Mouse (Mus musculus) midbrain, embryonic 14.5 days (tissue): ENCODE results near the gene Klf16. TPM values are rescaled to one million over a fixed set of nuclear protein-coding genes. Genes with fewer than 3 reads are reported as not detected.

Source experiments
- ATAC-seq: fragments of 200-750 bp; cut with Nextera tagmentation; 2 replicates; pipeline ENCODE4 v1.8.0; 2017; ENCODE audit warnings: moderate number of reproducible peaks, moderate library complexity; ENCODE audit not compliant: low FRiP score, low TSS enrichment
- DNase-seq: peaks from one replicate; pipeline ENCODE4 v3.0.0-alpha.2; 2015
- H3K27ac ChIP-seq: fragments of 300-500 bp; sonication (generic); replicated peaks from 2 replicates; pipeline ENCODE4 v1.5.1; 2014; ENCODE audit warnings: mild to moderate bottlenecking, low read depth, low read length, moderate library complexity
- H3K27me3 ChIP-seq: fragments of 300-500 bp; sonication (generic); 2 replicates; pipeline ENCODE4 v1.6.1; 2014; ENCODE audit warnings: low read length, control low read depth, mixed read lengths; ENCODE audit not compliant: control insufficient read depth, insufficient read depth
- H3K36me3 ChIP-seq: fragments of 300-500 bp; sonication (generic); 2 replicates; pipeline ENCODE4 v1.6.1; 2014; ENCODE audit warnings: low read length, control low read depth; ENCODE audit not compliant: control insufficient read depth, insufficient read depth
- H3K4me1 ChIP-seq: fragments of 300-500 bp; sonication (generic); 2 replicates; pipeline ENCODE4 v1.6.1; 2014; ENCODE audit warnings: mild to moderate bottlenecking, antibody characterized with exemption, low read length, control low read depth; ENCODE audit not compliant: control insufficient read depth, insufficient read depth
- H3K4me2 ChIP-seq: fragments of 300-500 bp; sonication (generic); 2 replicates; pipeline ENCODE4 v1.6.1; 2014; ENCODE audit warnings: mild to moderate bottlenecking, low read length, moderate library complexity
- H3K4me3 ChIP-seq: fragments of 300-500 bp; sonication (generic); replicated peaks from 2 replicates; pipeline ENCODE4 v1.5.1; 2014; ENCODE audit warnings: low read depth, low read length
- H3K9ac ChIP-seq: fragments of 300-500 bp; sonication (generic); replicated peaks from 2 replicates; pipeline ENCODE4 v1.6.1; 2014; ENCODE audit warnings: mild to moderate bottlenecking, low read length, moderate library complexity
- H3K9me3 ChIP-seq: fragments of 300-500 bp; sonication (generic); 2 replicates; pipeline ENCODE4 v1.6.1; 2016; ENCODE audit warnings: low read length, control low read depth, mixed read lengths; ENCODE audit not compliant: control insufficient read depth
- WGBS: fragments of 180-500 bp; shearing (Covaris S2); extraction: QIAGEN DNeasy Blood & Tissue Kit; methylation state at CpG from one replicate; pipeline ENCODE4 v1.1.7; 2014; 5-methylcytosine and 5-hydroxymethylcytosine counted together
- polyA plus RNA-seq: library from polyadenylated mRNA; unstranded; fragments of >200 nt; fragmentation: Nextera tagmentation; extraction: Ambion mirVana; gene quantifications from 2 replicates; pipeline ENCODE4 v1.2.1, GENCODE M21; 2014

Klf16 gene
- polyA plus RNA-seq, 1 experiment from 2014 or later: 5.0 TPM

DNA sequence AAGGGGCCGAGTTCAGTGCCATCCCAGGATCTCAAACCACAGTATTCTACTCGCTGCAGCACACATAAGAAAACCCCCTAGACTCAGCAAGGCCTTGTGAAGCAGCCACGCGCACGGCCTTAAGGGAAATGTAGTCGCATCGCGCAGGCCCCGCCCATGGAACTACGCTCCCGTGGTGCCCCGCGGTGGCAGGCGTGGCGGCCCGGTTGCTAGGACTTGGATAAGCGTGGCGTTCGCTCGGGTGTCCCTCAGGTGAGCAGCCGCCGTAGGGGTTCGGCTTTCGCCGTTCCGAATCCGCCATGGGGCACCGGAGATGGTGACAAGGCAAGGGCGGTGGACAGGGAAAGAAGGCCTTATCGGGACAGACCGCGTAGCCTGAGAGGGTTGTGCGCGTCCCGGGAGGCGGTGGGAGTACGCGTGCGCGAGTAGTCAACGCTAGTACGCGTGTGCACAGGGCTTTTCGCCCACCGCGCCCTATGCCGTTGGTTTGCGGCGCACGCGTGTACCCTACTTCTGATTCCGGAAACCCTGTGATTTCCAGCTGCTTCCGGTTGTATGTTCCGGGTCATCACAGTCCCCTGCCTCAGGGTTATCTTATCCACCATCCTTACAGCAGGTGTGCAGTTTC, 25.7 kb upstream of the Klf16 start, which contains the start of the genes Scamp4 and Adat3:
TSS of gene Scamp4 (plus strand) at position 175 of the 628 bp plus-strand sequence.
TSS of gene Adat3 (plus strand) at position 183 of the 628 bp plus-strand sequence.
- WGBS: under 1% methylated on average over 54 of the region's 54 CpGs

DNA sequence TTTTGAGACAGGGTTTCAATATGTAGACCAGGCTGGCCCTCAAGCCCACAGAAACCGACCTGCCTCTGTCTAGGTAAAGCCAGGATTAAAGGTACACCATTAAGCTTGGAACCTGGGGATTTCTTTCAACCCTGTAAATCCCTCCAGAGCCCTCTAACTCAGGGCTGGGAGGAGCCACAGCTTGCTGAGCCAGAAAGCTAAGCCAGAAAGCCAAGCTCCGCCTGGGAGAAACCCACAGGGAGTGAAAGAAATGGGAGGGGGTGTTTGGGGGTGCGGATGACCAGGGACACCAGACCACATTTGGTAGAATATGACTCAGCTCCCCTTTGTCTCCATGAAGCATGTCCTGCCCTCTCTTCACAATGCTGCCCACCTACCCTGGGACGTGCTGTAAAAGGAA, 19.2 kb upstream of the Klf16 start:
- 33% methylated on average over 4 of the region's 4 CpGs for WGBS
- Histone ChIP-seq H3K27ac (no peak overlapping the region), H3K4me3 (no peak overlapping the region), H3K36me3 (no peaks in the 10 kb centered on the region), H3K4me1 (no peaks in the 10 kb centered on the region), H3K4me2 (no peak overlapping the region), H3K9me3 (no peaks in the 10 kb centered on the region), H3K27me3 (no peaks in the 10 kb centered on the region), H3K9ac (no peak overlapping the region)
- ATAC-seq: no peak
- no peak for DNase-seq

More for the DNA sequence above, 25.7 kb upstream of the Klf16 start, which contains the start of the genes Scamp4 and Adat3:
- ATAC-seq (peak; percentile 95), DNase-seq (peak; percentile 98)
- H3K4me2 ChIP-seq: peak within 1 kb of the TSS; percentile 94
- peak within 1 kb of the TSS; percentile 68 for H3K4me3 ChIP-seq
- peak within 1 kb of the TSS; percentile 89 for H3K27ac ChIP-seq
- peak within 1 kb of the TSS; percentile 68 for H3K9ac ChIP-seq
- peaks cover 20% of the 10 kb centered on the region for H3K36me3 ChIP-seq
- no peaks in the 10 kb centered on the region for H3K27me3 ChIP-seq
- no peaks in the 10 kb centered on the region for H3K9me3 ChIP-seq
- H3K4me1 ChIP-seq: peaks cover 15% of the 10 kb centered on the region

DNA sequence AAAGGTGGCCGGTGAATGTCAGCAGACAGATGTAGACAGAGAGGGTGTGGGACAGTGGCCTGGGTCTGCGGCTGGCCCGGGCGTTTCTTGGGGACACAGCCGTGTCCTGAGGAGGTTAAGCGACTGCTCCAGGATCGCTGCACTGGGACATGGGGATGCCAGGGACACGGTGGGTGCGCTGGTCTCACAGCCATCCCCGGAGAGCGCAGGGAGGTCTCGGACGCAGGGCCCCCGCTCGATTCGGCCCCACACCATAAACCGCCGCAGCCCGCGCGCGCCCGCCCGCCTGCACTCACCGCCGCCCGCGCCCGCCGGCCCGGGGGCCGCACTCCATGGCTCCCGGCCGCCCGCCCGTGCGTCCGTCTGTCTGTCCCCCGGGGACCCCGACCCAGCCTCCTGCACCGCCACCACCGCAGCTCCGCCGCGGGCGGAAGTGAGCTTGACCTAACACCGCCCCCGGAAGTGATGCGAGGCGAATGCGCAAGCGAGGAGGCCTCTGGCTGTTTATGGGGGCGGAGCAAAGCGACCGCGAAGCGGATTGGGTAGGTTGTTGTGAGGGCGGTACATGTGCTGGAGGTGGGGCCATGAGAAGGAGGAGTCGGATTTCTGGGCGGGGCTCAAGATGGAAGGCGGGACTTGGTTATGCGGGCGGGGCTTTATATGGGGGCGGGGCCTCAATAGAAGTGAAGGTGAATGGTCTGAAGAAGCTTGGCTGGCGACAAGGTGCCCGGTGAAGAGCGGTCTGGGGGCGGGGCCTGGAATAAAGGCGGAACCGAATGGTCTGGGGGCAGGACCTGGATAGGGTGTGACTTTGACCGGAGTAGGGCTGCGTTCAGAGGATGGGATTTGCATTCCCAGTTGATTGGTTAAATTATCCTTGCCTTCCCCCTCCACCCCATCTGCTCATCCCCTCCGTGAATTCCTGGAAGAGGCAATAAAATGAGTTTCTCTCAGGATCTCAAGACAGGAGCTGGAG, 13.0 kb upstream of the Klf16 start, which contains the start of gene Abhd17a:
TSS of gene Abhd17a (minus strand) at position 463 of the 976 bp plus-strand sequence.
- WGBS: under 1% methylated on average over 73 of the region's 73 CpGs

DNA sequence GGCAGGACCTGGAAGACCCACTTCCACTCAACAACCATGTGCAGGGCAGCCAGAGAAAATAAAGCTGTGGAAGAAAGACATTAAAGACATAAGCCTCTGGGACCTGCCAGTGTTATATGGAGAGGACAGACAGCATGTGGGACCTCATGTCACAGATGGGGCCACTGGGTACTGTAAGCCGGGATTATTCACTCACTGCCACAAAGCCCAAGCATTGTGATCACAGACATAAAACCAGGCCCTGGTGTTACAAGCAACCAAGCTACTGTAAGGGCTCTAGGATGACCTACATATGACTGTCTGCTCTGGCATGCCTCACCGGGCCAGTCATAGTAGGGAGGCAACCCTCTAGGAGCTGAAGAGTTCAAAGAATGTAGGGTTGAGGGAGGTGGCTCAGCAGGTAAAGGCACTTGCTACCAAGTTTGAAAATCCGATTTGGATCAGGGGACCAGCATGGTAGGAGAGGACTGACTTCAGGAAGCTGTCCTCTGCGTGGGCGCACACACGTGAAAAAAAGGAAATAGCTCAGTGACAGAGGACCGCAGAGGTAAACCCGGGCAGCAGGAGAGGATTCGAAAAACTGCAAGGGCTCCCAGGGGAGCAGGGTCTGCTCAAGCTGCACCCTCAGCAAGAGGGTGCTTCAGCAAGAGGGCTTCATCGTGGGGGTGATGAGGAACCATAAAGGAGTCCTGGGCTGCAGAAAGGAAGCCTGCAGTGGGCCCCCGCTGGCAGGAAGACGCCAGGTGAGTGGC, 12.2 kb upstream of the Klf16 start:
- Histone ChIP-seq H3K36me3 (peaks cover 17% of the 10 kb centered on the region), H3K4me1 (peaks cover 18% of the 10 kb centered on the region), H3K9me3 (no peaks in the 10 kb centered on the region), H3K27ac (0 out of 2 replicates have a peak overlapping the region, but pooled peaks have one; percentile 71), H3K9ac (peak overlapping the region; percentile 89), H3K4me2 (peak overlapping the region; percentile 99), H3K27me3 (no peaks in the 10 kb centered on the region), H3K4me3 (peak overlapping the region; percentile 94)
- DNase-seq: no peak
- ATAC-seq: no peak
- WGBS: 20% methylated on average over 12 of the region's 12 CpGs

More for the DNA sequence above, 13.0 kb upstream of the Klf16 start, which contains the start of gene Abhd17a:
- Histone ChIP-seq H3K4me3 (peak within 1 kb of the TSS; percentile 94), H3K4me1 (peaks cover 18% of the 10 kb centered on the region), H3K36me3 (peaks cover 9% of the 10 kb centered on the region), H3K27me3 (no peaks in the 10 kb centered on the region), H3K27ac (peak within 1 kb of the TSS; percentile 71), H3K9ac (peak within 1 kb of the TSS; percentile 89), H3K9me3 (no peaks in the 10 kb centered on the region), H3K4me2 (peak within 1 kb of the TSS; percentile 99)
- DNase-seq (peak; percentile 99), ATAC-seq (peak; percentile 98)

DNA sequence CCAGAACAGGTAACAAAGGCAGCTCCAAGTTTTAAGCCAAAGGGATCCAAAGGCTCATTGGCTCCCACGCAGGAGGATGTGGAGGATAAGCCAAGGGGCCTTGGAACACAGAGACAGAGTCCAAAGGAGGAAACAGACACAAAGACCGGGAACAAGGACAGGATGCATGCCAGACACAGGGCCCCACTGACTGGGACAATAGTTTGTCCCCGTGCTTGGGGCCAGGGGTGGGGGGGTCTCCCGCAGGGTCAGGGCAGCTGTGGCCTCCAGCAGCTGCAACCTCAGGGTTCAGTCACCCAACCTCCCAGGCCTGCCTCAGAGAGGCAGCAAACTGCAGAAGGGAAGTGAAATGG, 10.2 kb upstream of the Klf16 start:
- Histone ChIP-seq H3K4me1 (peaks cover 18% of the 10 kb centered on the region), H3K9me3 (no peaks in the 10 kb centered on the region), H3K4me2 (no peak overlapping the region), H3K4me3 (no peak overlapping the region), H3K9ac (no peak overlapping the region), H3K27ac (0 out of 2 replicates have a peak overlapping the region, but pooled peaks have one; percentile 17), H3K27me3 (no peaks in the 10 kb centered on the region), H3K36me3 (peaks cover 26% of the 10 kb centered on the region)
- DNase-seq: no peak
- no peak for ATAC-seq
- 26% methylated on average over 4 of the region's 4 CpGs for WGBS

DNA sequence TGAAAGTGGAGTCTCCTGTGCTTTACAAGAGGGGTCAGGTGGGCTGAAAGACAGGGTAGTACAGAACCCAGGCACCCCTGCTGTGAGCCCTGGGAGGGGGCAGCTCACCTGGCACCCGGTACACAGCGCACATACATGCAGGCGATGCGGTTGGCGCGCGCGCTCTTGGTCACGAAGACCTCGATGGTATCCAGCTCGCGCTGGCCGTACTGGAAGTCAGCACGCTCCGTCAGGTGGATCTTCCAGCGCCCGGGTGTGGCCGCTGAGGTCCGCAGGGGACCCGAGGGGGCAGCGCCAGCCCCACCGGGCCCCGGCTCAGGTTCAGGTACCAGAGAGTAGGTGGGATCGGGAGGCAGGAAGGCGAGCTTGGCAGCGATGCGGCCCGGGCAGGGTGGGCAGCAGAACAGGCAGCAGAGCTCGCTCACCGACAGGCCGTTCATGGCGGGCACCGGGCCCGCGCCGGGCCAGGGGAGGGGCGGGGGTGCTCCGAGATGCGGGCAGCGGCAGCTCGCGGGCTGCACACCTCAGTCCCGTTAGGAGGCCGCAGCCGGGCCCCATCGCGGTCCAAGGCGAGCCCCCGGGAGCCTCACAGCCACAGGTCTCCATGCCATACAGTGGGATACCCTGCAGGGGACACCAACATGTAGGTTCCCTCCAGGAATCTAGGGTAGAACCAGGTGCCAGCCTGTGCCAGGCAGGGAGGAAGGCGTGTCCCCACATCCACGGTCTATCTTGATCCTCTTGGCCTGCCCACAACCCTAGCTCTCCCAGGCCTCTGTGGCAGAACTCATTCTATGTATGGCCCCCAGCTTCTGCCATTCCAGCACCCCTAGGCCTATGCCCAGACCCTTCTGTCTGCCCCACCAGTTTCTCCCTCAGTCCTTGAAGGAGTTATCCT, 9.5 kb upstream of the Klf16 start:
- Histone ChIP-seq H3K9ac (no peak overlapping the region), H3K4me1 (peaks cover 18% of the 10 kb centered on the region), H3K36me3 (peaks cover 26% of the 10 kb centered on the region), H3K27ac (0 out of 2 replicates have a peak overlapping the region, but pooled peaks have one; percentile 17), H3K4me2 (no peak overlapping the region), H3K4me3 (no peak overlapping the region), H3K27me3 (no peaks in the 10 kb centered on the region), H3K9me3 (no peaks in the 10 kb centered on the region)
- ATAC-seq: no peak
- no peak for DNase-seq
- WGBS: 96% methylated on average over 50 of the region's 51 CpGs

DNA sequence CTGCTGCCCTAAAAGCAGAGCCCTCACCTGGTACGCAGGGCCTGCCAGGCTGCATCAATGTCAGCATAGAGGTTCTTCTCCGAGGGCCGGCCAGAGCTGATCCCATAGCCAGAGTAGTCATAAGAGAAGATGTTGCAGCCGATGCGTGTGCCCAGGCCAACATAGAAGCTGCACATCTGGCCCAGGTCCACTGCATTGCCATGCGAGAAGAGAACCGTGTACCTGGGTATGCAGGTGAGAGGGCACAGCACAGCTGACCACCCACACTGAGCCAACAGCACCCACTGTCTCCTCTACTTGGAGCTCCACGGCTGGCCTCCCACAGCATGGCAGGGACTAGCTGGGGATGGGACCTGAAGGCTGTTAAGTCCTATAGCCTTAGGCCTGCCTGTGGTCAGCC, 8.5 kb upstream of the Klf16 start:
- Histone ChIP-seq H3K4me1 (peaks cover 18% of the 10 kb centered on the region), H3K9me3 (no peaks in the 10 kb centered on the region), H3K4me2 (no peak overlapping the region), H3K4me3 (no peak overlapping the region), H3K36me3 (peaks cover 29% of the 10 kb centered on the region), H3K27me3 (no peaks in the 10 kb centered on the region), H3K27ac (no peak overlapping the region), H3K9ac (no peak overlapping the region)
- WGBS: 92% methylated on average over 8 of the region's 8 CpGs
- no peak for ATAC-seq
- DNase-seq: no peak
